Mouse (Mus musculus): ENCODE data around the gene Lhx2.

- TF ChIP-seq CTCF (conservative IDR thresholded peaks at IDR 0.05; ENCODE audit: insufficient read depth, insufficient read length, low read depth, low read length) (no peak), POLR2A (IDR thresholded peaks at IDR 0.05; ENCODE audit: low read depth, low read length) (no peak)
These were observed 48.6 kb downstream of the Lhx2 start for GRCm38 (mm10) chr2:38387568-38388262.
